Mouse (Mus musculus): ENCODE data around the gene Sh2d4b. TPM values are rescaled to one million over a fixed set of nuclear protein-coding genes. Genes with fewer than 3 reads are reported as not detected.

Gene Sh2d4b
- total RNA-seq, 2 experiments from 2014 or later = not detected

DNA sequence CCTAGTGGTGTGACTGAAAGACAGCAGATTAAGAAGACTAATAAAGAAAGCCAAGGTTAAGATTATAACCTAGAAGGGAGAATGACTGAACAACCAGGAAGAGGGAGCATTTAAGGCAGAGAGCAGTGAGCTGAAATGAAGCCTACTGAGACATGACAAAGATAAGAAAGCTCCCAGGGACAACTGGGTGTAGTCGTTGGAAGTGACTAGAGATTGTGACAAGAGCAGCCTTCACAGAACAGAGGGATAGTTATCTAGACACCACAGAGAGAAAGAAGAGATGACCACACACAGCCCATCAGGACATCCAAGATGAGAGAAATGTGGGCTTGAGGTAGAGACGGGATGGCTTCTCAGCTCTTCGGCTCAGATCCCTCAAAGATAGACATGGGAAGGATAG, 29.4 kb downstream of the Sh2d4b start:
- ATAC-seq (replicated peaks; ENCODE audit: poor library complexity, severe bottlenecking) = no peak

DNA sequence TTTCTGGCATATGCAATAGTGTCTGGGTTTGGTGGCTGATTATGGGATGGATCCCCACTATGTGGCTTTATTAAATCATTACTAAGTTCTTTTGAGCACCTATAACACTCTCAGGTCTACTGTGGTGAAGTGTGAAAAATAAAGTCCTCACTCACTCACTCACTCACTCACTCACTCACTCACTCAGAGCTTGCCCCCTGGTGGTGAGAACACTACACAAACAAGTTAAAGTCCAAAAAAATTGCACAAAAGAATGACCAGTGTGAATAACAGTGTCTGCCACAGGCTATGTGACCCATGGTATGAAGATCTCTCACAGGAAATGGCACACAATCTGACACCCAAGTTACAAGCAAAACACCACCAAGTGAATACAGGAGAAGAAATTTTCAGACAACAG, 30.0 kb downstream of the Sh2d4b start:
- ATAC-seq (replicated peaks; ENCODE audit: poor library complexity, severe bottlenecking) = no peak

DNA sequence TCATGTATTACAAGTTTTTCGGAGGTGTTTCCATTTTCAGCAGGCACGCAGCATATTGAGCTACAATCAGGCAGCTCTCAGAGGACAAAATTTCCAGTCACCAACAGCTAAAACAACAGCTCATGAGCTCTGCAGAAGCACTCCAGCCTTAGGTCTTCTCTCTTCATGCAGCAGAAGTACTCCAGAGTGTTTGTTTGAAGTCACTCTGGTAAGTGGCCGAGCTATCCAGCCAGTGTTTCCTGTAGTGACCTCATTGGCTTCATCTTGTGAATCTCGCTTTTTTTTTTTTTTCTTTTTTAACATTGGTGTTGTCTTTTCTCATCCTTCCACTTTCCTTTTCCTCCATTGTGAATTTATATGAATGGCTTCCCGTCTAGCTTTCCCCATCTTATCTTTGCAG, 40.1 kb downstream of the Sh2d4b start:
- no peak for ATAC-seq (replicated peaks; ENCODE audit: poor library complexity, severe bottlenecking)

DNA sequence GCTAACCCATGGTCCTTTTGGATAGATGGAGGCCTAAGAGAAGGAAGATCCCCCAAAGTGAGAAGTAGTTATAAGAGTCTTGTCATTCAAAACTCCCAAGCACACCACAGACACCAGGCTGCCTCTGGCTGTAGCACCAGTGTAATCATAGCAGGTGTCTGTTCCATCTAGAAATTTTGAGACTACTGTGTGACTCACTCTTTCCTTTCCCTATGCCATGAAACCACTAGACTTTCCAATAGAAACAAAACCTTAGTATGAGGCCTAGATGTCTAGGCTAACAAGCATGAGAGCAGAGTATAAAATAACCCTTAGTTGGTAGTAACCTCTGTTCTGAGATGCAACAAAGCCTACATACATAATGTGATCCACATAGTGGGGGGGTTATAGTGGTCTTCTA, 55.7 kb downstream of the Sh2d4b start:
- ATAC-seq (replicated peaks; ENCODE audit: poor library complexity, severe bottlenecking) = no peak

DNA sequence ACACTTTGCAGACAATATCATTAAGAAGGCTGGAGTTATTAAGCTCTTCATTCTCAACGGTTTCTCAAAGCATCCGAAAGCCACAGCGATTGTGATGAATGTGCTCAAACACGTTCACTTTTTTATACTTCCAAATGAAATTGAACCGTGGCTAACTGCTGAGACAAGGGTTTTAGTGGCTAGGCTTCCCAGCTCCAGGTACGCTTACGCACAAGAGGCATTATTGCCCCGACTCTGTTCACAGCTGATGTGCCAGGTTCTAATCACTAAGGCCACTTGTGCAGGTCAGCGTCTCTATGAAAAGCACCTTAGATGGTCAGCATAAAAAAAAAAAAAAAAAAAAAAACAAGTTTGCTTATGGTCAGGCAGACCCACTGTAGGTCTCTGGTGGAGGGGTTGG, 62.6 kb downstream of the Sh2d4b start:
- ATAC-seq (replicated peaks; ENCODE audit: poor library complexity, severe bottlenecking) = no peak

DNA sequence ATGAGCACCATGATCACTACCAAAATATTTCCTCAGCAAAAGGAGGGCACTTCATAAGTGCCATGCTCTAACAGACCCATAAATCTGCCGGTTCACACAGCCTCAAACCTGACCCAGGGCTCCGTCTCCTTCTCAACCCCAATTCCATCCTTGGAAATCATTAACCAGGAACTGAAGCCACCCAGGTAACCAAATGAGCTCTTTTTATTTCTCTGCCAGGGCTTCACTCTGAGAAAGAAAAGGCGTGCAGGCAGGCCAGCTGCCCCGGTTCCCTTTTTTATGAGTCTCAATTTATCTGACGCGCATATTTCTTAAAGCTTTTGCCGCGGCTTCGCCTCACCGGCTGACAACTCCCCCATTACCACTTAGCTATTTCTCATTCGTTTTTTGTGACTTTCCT, 63.0 kb downstream of the Sh2d4b start:
- no peak for ATAC-seq (replicated peaks; ENCODE audit: poor library complexity, severe bottlenecking)

DNA sequence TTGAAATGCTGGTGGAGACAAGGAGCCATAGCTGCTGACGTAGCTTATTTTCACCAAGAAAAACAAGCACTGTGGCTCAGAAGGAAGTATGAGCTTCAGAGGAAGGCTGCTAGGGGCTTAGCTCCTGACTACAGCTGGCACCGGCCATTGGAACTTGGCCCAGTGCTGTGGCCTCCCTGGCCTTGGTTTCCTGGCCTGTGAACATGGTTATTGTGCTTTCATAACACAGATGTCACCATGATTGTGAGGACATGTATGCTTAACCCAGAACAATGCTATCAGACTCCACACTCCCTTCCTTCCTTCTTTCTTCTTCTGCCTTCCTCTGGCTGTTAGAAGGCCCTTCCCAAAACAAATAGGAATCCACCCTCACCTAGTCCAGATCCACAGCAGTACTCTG, 75.0 kb downstream of the Sh2d4b start:
- no peak for ATAC-seq (replicated peaks; ENCODE audit: poor library complexity, severe bottlenecking)

DNA sequence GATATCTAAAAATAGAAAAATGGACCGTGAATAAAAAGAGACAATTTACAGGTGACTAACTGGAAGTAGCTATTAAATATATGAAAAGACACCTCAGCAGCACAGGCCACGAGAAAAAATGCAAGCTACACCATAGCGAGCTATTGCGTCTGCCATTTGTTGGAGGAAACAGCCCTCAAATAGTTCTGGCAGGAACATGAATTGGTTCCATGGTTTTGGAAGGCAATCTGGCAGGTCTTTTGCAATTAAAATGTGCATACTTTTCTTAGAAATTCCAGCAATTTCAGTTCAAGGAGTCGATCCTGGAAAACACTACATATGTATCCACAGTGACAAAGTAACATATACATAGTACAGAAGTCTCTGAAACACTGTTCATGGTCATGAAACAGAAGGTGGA, 76.4 kb downstream of the Sh2d4b start:
- no peak for ATAC-seq (replicated peaks; ENCODE audit: poor library complexity, severe bottlenecking)

DNA sequence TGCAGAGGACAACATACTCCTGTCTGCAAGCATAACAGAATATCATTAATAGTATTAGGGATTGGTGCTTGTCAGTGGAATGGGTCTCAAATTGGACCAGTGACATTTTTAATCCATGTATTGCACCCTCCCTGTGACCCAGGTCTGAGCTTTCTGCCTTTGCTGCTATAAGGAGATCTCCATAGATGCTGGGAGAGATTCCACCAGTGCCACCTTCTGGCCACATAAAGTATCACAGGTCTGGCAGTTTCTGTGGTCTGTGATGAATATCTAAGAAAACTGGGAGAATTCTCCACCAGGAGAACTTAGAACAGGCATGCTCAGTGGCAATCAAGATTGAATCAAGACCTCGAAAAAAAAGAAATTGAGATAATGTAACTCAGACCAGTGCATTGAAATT, 101.5 kb downstream of the Sh2d4b start:
- ATAC-seq (replicated peaks; ENCODE audit: poor library complexity, severe bottlenecking) = no peak

DNA sequence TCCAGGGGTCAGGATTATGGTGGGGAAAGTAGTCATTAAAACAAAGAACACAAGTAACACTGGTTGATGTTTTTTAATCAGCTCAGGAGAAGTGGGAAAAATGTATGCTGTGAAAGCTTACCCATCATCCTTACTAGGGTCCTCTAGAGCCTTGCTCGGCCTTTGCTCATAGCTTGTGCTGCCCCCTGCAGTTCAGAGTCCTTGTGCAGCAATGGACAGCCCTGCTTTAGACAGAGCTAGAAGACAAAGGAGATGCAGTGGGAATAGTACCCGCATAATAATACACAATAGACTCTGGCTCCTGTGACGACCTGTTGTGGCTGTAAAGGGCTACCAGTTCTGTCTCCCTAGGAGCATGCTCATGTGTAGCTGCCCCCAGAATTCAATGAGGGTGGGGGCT, 104.0 kb downstream of the Sh2d4b start:
- no peak for ATAC-seq (replicated peaks; ENCODE audit: poor library complexity, severe bottlenecking)

DNA sequence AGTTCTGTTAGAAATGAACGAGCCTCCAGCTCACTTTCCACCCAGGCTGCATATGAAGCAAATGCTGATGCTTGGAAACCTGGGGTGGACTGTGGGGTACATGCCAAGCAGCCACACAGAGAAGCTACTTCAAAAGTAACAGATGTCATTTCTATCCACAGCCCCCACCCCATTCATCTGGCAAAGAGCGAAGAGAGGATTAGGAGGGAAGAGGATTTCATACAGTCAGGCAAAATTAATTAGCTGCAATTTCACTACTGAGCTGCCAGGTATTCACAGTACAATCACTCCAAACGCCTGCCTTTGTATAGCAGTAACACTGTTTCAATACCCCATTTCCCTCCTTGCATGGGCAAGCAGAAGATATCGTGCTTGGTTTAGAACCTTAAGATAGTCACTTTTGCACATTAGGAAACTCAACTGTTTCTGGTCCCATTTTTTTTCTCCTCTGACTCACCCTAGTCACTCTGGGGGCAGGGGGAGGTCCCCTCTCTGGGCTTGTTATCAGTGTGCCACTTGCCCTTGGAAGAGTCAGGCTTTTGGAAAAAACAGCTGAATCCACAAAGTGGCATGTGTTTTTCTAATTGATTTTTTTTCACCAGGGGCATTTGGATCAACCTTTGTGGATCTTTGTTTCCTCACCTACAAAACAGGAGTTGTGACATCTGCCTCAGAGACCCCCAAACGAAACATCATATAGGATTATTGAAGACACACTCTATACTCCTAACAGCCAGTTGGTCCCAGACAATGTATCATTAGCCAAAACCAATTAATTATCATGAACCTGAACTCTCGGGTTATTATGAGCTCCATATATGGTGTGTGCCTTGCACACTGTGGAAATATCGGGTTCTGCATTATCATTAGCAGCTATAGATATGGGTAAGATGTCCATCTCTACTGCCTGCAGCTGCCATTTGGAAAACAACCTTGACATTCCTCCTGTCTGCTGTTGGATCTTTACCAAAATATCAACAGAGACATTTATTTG, 123.7 kb downstream of the Sh2d4b start:
- no peak for ATAC-seq (replicated peaks; ENCODE audit: poor library complexity, severe bottlenecking)

Other genes starting within 250 kb of the Sh2d4b start
- 44.0 and 48.2 TPM in 2 replicates for gene Tspan14, start 73.5 kb upstream of the Sh2d4b start, total RNA-seq (2014; fragmentation: Nextera tagmentation)
- 37.8 and 40.1 TPM in 2 replicates for gene Tspan14, start 73.5 kb upstream of the Sh2d4b start, total RNA-seq (2017)
- 7.5 and 11.0 TPM in 2 replicates for gene Fam213a, start 120.5 kb upstream of the Sh2d4b start, total RNA-seq (2014; fragmentation: Nextera tagmentation)
- gene Fam213a, start 120.5 kb upstream of the Sh2d4b start, total RNA-seq (2017) = 10.6 and 11.6 TPM in 2 replicates
- gene Dydc2, start 175.9 kb upstream of the Sh2d4b start, total RNA-seq (2014; fragmentation: Nextera tagmentation) = not detected in 2 replicates
- gene Dydc2, start 175.9 kb upstream of the Sh2d4b start, total RNA-seq (2017) = not detected in 2 replicates
- not detected in 2 replicates for gene Dydc1, start 179.6 kb upstream of the Sh2d4b start, total RNA-seq (2014; fragmentation: Nextera tagmentation)
- gene Dydc1, start 179.6 kb upstream of the Sh2d4b start, total RNA-seq (2017) = not detected in 2 replicates
- not detected in 2 replicates for gene Mat1a, start 211.8 kb upstream of the Sh2d4b start, total RNA-seq (2014; fragmentation: Nextera tagmentation)
- not detected in 2 replicates for gene Mat1a, start 211.8 kb upstream of the Sh2d4b start, total RNA-seq (2017)
- not detected in 2 replicates for gene Sftpa1, start 238.5 kb upstream of the Sh2d4b start, total RNA-seq (2014; fragmentation: Nextera tagmentation)
- not detected in 2 replicates for gene Sftpa1, start 238.5 kb upstream of the Sh2d4b start, total RNA-seq (2017)